Mouse (Mus musculus): ENCODE results near the gene Lbr.

The Lbr gene

DNA sequence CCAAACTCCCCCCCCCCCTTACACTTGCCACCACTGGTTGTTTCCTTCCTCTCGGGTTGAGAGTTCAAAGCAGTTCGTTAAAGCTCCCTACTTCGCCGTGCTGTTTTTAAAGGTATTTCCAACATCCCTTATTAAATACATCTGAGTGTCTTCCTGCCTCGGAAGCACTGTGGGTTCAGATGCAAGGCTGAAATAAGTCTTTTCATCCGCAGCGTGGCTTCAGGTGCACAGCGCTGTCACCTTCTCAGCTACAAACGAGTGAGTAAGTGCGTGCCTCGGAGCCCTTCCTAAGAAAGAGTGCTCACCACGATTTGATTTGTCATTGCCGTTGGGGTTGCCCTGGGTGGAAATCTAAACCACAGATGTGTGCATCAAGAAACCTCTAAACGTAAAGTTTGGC is at the start of gene Lbr:
Gene Lbr (minus strand): TSS at position 266 of the 400 bp plus-strand sequence.
- peak in 1 of 2 experiments; percentile 10 for DNase-seq

DNA sequence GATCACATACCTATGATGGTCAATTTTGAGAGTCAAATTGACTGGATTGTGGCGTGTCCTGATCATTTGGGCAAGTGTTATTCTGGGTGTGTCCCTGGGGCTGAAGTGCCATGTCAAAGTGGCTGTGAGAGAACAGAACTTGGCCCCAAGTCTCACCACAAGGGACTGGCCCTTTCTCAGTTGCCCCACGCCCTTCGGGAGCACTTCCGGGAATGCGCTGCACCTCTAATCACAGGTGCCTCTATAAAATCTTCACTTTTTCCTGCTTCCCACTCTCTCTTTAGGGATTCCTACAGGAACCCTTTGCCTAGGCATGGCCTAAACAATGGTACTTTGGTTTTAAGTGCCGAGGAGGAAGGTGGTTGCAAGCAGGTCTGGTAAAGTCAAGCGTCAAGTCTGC is 46.8 kb upstream of the Lbr start:
- peak; percentile 30 to 47 for DNase-seq

DNA sequence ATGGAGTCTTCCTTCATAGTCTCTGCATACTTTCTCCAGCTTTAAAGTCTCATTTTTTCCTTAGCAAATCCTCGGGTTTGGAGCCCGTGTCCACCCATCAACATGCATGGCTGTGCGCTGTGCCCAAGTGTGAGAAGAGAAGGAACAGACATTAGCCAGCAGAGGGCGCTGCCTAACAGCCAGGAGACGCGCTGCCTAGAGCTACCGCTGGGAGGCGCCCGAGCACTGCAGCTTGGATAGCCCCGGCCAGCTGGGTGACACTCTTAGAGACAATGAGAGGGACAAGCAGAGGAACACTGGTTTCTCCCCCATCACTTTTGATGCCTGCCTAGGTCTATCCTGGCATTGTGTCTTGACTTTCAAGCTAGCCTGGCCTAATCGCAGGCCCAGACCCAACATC is 46.0 kb upstream of the Lbr start:
- DNase-seq = peak; percentile 83 to 87

DNA sequence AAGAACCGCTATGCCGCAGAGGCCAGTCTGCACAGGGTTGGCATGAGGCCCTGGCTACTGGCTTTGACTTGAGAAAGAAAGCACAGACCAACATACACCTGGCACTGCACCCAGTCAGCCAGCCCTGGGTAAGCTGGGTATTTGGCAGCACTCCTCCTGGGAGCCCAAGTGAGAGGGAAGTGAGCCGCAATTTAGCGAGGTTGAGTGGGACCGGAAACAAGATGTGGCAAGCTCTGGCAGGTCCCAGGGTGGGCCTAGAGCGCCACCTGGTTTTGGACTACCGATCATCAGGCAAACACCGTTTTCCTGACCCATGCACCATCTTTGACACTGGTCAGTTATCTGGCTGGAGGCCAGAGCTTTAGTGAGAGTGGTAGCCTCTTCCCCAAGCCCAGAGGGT is 38.7 kb upstream of the Lbr start:
- peak; percentile 84 to 87 for DNase-seq

DNA sequence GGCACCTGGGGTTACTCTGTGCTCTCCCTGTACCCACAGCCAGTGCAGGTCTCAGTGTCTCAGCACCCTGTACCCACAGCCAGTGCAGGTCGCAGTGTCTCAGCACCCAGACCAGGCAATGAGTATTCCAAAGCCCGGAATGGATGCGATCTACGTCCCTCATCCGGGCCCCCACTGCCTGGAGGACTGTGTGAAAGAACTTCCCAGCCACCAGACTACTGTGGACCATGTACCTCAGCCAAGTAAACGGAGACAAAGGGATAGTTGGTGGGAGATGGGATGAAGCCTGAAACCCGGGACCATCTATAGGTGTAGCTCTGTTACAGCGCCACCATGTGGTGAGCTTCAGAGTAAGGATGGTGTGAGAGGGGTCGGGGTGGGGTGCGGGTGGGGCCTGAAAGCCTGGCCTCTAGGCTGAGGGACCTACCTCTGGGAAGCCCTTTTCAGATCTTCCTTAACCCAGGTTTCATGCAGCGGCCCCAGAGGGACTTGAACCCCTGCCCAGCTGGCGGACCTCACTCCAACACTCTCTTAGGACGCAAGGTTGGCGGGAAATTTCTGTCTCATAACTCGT is 38.0 kb upstream of the Lbr start:
- no peak for DNase-seq

DNA sequence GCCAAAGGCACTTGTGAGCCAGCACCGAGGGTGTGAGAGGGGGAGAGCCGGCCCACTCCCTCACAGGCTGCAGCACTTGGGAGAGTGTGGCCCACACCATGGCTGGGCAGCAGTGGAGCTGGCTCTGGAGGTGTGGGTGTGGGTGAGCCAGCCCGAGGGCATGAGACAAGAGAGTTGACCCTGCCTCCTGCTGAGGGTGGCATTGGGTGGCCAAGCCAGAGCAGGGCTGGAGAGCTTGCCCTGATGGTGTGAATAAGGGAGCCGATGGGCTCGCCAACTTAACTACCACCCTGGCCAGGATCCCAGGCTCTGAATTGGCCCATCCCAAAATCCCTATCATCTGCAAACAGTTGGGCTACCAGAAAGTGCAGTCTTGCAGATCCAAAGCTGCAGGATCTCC is 35.6 kb upstream of the Lbr start:
- no peak for DNase-seq

DNA sequence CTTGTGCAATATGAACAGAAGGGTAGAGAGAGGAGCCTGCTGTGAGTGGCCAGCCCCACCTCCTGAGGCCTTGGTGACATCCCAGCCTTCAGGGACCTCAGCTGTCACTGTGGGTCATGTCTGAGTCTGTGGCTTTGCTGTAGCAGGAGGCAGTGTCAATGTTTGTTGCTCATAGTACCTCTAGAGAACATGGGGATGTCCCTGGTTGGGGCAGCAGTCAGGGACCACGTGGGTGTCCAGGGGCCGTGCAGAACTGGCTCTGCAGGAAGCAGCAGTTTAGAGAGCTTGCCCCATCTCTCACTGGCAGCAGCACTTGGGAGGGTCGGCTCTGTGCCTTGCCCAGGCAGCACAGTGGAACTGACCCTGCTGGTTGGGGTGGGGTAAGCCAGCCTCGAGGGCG is 34.2 kb upstream of the Lbr start:
- peak; percentile 30 to 51 for DNase-seq

DNA sequence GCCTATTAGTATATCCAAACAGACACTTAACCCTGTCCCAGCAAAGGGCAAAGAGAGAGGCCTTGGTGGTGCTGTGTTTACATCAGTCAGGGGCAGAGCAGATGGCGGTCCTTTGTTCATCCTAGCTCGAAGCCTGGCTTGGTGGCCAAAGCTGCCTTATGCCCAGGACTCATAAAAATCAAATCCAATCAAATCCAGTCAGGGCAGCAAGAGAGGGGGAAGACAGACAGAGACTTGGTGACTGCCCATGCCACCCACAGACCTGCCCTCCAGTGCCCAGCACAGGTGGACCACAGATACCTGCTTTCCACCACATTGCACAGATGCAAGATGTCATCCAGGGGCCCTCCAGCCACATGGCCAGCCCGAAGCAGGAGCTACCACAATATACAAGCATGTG is 33.8 kb upstream of the Lbr start:
- DNase-seq = no peak

DNA sequence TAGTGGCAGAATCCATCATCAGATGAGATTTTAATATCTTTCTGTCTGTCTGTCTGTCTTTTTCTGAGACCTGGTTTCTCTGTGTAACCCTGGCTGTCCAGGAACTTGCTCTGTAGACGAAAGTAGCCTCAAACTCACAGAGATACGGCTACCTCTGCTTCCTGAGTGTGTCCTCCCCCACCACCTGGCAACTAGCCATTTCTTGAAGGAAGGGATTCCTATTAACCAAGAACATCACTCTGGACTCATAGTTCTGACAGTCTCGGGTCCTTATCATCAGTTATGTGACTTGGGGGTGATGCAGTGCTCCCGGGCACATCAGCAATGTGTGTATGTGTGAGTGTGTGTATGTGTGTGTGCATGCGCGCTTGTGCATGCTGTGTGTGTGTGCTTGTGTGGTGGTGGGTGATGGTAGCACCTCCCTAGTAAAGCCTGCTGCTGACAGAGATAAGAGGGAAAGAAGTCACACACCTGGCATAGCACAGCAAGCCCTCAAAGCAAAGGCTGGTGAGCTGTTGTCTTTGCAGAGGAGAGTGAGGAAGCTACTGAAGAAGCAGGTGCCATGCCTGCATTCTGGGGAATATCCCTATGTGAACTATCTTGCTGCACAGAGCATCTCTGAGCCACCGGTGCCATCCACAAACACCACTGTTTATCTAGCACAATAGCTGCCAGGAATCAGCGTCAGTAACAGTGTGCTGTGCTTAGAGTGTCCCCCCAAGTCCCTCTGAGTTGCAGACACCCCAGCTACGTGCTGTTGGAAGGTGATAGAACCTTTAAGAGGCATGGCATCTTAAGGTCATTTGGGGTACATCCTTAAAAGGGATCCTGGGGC is 30.5 kb upstream of the Lbr start:
- no peak for DNase-seq

DNA sequence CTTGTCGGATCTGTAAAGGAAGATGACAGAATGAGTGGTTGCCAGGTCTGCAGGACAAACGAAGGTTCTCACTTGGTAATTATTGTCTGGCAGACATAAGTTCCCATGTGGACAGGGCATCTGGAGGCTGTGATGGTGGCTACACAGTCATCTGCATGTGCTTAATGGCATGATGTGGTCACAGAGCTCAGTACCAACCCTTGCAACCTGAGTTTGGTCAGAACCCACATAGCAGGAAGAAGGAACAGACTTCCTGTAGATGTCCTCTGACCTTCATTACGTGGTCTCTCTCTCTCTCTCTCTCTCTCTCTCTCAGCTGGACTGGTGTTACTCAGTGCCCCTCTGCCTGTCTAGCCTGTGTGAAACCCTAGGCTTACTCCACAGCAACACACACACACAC is 29.8 kb upstream of the Lbr start:
- no peak for DNase-seq

DNA sequence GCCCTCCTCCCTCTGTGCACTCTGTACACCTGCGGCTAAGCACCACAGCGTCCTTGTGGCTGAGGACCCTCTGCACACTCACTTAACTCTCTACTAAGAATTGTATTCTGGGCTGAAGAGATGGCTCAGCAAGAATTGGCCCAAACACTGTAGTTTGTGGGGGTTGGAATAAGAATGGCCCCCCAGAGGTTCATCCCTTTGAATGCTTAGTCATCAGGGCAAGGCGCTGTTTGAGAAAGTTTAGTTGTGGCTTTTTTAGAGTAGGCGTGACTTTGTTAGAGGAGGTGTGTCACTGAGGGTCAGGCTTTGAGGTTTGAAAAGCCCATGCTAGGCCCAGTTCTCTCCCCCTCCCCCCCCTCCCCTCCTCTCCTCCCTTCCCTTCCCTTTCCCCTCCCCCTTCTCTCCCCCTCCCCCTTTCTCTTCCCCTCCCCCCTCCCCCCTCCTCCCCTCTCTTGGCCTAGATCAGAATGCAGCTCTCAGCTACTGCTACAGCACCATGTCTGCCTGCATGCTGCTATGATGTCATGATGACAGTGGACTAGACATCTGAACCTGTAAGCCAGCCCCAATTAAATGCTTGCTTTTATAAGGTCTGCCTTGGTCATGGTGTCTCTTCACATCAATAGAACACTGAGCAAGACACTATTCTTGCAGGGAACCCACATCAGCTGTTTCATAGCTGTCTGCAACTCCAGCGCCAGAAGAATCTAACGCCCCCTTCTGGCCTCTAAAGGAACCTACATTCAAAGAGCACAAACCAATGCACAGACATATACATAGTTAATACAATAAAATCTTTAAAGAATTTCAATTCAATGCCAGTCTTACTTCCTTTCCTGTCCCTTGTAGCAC is 23.8 kb upstream of the Lbr start:
- DNase-seq = no peak

DNA sequence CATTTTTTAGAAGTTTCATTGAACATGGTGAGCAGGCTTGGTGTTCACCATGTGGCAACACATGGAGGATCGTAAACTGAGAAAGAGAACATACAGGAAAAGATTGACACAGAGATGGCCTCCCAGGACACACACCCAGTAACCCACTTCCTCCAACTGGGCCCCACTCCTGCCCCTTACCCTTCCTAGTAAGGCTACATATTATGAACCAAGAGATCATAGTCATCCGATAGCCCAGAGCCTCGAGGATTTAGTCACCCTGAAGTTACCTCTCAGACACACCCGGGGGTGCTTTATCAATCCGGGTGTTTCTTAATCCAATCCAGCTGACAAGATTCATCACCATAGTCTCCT is 23.0 kb upstream of the Lbr start:
- DNase-seq = no peak

DNA sequence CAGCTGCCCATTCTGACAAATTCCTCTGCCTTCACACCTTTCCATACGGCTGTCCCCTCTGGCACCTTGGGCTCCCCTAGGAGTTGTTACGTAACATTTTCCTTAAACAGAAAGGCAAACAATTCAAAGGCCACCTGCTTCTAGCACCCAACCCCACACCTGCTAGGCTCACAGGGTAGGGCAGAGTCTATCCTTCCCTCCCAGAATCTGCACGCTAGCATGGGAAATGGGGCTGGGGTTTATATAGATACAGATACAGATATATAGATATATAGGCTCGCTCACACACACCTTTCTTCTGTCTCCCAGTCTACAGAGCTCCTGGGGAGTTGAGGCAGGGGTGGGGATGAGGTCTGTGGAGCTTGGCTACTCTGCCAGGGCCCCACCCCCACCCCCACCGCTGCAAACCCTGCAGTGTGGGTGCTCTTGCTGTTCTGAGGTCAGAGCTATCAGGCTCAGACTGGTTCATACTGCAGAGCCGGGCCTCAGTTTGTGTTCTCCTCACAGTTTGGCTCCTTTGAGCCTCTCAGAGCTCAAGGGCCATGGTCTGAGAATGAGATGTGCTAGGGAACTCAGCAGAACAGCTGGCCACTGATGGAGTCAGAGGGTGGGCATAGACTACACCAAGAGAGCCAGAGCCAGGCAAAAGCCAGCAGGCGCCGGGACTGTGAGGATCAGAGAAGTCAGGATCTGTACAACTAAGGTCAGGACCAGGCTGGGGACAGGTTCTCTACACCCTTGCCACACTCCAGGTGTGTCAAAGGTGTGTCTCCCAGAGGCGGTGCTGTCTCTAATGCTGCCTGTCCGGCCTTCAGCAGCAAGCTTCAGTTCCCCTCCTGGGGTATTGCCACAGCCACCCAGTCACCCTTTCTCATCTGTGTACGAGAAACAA is 22.4 kb upstream of the Lbr start:
- peak in 1 of 2 experiments; percentile 59 for DNase-seq

DNA sequence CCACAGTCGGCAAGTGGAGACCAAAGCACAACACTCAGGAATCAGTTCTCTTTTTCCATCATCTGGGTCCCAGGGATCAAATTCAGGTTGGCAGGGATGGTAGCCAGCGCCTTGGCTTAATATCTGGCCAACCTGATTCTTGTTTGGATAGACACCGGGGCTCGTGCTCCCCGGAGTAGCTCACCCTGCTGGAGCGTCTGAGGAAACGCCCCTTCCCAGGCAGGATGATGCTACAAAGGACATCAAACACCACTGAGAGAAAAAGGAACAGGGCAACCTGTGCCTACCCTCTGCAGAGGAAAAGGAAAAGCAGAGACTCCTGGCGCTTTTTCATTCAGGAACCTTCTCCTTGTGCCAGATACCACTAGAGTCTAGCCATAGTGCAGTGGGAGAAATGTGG is 20.6 kb upstream of the Lbr start:
- no peak for DNase-seq

DNA sequence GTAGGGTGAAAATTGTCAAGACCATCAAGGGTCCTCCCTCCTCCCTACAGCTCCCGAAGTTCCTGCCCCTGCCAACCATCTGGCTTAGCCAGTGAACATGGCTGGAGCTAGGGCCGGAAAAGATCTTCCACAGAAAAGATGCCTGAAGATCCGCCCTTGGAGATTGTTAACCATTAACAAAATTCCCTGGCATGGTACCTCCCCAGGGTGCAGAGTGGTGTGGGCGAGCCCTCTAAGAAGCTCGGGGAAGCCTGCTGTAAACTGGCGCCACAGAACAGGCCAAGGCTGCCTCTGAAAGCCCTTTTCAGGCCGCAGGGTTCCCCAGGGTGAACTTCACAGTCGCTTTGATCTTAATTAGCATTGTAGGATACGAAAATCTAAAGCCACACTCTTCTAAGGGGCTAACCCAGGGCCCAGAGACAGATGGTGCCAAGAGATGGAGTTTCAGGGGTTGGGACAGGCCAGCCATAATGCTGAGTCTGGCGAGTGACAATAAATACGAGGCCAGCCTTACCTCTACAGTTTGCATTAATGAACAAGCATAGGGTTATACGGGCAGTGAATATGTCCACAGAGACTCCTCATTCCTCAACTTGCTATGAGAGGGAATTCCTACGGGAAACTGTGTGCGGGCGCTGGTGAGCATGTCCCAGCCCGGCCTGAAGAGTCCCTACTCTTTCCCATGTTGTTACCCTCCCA is 20.0 kb upstream of the Lbr start:
- DNase-seq = no peak

DNA sequence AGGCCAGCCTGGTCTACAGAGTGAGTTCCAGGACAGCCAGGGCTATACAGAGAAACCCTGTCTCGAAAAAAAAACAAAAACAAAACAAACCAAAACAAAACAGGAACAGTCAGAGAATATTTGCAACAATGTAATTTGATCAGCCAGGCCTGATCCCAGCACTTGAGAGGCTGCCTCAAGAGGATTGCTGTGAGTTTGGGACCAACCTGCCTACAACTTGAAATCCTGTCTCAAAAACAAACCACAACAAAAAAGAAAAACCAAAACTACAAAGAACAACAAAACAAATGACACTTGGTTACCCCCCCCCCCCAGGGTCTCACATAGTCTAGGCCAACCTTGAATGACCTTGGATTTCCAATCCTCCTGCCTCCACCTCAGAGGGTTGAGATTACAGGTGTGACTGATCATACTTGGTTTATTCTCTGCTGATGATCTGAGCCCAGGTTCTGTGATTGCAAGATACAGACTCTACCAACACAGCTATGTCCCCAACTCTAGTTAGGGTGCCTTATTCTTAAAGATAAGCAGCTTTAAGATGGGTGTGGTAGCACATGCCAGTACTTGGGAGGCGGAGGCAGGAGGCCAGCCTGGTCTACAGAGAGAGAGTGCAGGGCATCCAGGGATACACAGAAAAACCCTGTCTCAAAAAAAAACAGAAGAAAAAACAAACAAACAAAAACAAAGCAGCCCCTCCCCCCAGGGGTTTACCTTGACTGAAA is 18.5 kb upstream of the Lbr start:
- DNase-seq = no peak

DNA sequence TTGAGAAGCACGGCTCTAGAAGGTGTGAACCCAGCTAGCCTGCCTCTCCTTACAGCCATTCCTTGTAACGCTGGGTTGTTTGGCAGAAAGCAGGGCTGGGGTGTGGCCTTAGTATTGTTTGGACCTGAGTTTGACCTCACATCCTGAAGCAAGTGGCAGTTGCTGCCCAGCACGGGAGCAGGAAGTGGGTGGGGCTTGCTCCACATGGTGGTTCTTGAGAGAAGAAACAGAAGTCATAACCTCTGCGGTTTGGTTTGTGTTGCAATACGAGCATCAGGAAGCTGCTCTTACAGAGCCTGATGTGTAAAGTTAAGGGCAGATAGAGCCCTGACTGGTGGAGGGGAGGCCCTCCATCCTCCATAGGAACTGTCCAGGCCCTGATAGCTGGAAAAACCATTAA is 17.8 kb upstream of the Lbr start:
- DNase-seq = peak; percentile 95 to 97

DNA sequence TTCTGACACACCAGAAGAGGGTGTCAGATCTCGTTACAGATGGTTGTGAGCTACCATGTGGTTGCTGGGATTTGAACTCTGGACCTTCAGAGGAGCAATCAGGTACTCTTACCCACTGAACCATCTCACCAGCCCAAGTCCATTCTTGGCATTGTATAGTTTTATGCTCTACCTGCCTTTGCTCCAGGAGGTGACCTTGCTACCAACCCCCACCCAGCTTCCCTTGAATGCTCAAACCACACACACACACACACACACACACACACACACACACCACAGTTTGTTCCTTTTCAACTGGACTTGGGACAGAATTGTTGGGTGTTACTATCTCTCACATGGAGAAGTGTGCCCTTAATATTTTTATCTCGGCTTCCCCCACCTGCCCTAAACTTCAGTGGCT is 13.5 kb upstream of the Lbr start:
- DNase-seq = no peak

DNA sequence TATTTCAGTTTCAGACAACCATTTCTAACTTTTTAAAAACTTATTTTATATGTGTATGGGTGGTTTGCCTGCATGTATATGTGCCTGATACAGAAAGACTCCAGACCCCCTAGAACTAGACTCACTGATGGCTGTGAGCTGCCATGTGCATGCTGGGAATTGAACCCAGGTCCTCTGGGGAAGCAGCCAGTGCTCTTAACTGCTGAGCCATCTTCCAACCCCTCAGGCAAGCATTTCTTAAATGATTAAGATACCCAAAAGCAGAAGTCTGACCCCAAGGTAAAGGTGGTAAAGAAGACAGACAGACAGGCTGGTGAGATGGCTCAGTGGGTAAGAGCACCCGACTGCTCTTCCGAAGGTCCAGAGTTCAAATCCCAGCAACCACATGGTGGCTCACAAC is 12.0 kb upstream of the Lbr start:
- DNase-seq = no peak

DNA sequence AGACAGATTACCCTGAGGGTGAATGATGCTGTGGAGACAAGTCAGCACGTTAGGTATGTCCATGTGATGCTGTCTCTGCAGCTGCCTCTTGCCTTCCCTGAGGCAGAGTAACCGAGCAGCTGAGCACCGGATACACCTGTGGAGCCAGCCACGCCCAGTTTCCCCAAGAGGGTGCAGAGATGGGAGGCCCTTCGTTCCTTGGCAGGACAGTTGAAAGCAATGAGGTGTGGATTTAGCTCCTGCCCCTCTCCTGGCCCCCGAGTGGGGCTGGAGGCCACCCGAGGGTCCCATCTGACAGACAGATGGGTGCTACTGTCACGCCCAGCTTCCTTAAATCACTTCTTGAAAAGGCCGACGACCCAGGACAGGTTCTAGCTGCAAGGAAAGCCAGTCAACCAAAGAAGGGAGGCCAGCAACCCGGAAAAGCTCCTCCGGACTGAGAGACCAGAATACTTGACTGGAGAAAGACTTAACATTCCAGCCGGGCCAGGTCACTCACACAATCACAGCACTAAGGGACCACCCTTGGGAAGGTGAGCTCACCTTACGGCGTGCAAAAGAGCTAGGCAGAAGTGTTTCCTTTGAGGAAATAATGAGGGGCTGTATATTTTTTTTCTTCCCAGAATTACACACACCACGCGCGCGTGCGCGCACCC is 10.4 kb upstream of the Lbr start:
- DNase-seq = peak; percentile 75

DNA sequence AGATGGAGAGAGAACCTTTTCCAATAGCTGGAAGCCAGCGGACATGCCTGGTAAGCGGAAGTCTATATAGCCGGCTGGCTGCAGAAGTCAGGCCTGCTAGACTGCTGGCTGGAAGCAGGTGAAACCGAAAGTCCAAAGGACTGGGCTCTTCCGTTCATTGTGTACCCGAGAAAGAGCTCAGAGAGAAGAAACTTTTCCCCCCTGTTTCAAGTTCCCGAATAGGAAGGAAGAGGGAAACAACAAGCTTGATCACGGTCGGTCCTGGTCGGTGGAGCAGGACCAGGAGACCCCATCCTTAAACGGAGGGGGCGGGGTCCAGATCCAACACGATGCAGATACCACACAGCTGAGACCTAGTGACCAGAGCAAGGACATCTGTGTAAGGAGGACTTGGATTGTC is 9.6 kb upstream of the Lbr start:
- peak in 1 of 2 experiments; percentile 47 for DNase-seq
